Mouse (Mus musculus) midbrain, embryonic 14.5 days (tissue): ENCODE measurements at regions not wholly inside any gene's neighbourhood (a gene's known extent, or its start where the extent isn't known, plus 50 kb on each side); places are given as distances from the start of the nearest gene placed in this dataset.

Source experiments
- ATAC-seq: fragments of 200-750 bp; cut with Nextera tagmentation; 2 replicates; pipeline ENCODE4 v1.8.0; 2017; ENCODE audit warnings: moderate number of reproducible peaks, moderate library complexity; ENCODE audit not compliant: low FRiP score, low TSS enrichment
- DNase-seq: peaks from one replicate; pipeline ENCODE4 v3.0.0-alpha.2; 2015
- H3K27ac ChIP-seq: fragments of 300-500 bp; sonication (generic); replicated peaks from 2 replicates; pipeline ENCODE4 v1.5.1; 2014; ENCODE audit warnings: mild to moderate bottlenecking, low read depth, low read length, moderate library complexity
- H3K27me3 ChIP-seq: fragments of 300-500 bp; sonication (generic); 2 replicates; pipeline ENCODE4 v1.6.1; 2014; ENCODE audit warnings: low read length, control low read depth, mixed read lengths; ENCODE audit not compliant: control insufficient read depth, insufficient read depth
- H3K36me3 ChIP-seq: fragments of 300-500 bp; sonication (generic); 2 replicates; pipeline ENCODE4 v1.6.1; 2014; ENCODE audit warnings: low read length, control low read depth; ENCODE audit not compliant: control insufficient read depth, insufficient read depth
- H3K4me1 ChIP-seq: fragments of 300-500 bp; sonication (generic); 2 replicates; pipeline ENCODE4 v1.6.1; 2014; ENCODE audit warnings: mild to moderate bottlenecking, antibody characterized with exemption, low read length, control low read depth; ENCODE audit not compliant: control insufficient read depth, insufficient read depth
- H3K4me2 ChIP-seq: fragments of 300-500 bp; sonication (generic); 2 replicates; pipeline ENCODE4 v1.6.1; 2014; ENCODE audit warnings: mild to moderate bottlenecking, low read length, moderate library complexity
- H3K4me3 ChIP-seq: fragments of 300-500 bp; sonication (generic); replicated peaks from 2 replicates; pipeline ENCODE4 v1.5.1; 2014; ENCODE audit warnings: low read depth, low read length
- H3K9ac ChIP-seq: fragments of 300-500 bp; sonication (generic); replicated peaks from 2 replicates; pipeline ENCODE4 v1.6.1; 2014; ENCODE audit warnings: mild to moderate bottlenecking, low read length, moderate library complexity
- H3K9me3 ChIP-seq: fragments of 300-500 bp; sonication (generic); 2 replicates; pipeline ENCODE4 v1.6.1; 2016; ENCODE audit warnings: low read length, control low read depth, mixed read lengths; ENCODE audit not compliant: control insufficient read depth
- WGBS: fragments of 180-500 bp; shearing (Covaris S2); extraction: QIAGEN DNeasy Blood & Tissue Kit; methylation state at CpG from one replicate; pipeline ENCODE4 v1.1.7; 2014; 5-methylcytosine and 5-hydroxymethylcytosine counted together

DNA sequence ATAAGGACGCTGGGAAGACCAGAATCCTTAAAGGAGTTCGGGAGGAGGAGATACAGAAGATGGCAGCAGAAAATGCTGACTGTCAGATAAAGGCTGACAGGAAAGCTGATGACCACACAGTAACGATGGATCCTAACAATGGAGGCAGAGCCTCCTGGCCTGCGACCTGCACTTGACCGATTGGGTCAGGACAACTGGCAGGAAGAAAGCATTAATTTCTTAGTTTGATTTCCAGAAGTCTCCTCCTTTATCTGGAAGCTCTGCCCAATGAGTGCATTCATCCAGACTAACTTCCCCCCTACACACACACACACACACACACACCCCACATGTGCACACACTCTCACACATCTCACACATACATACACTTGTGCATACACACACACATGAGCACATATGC is 128.6 kb downstream of the Zfp706 start:
- 0 out of 2 replicates have a peak overlapping the region, but pooled peaks have one; percentile 8 for H3K4me2 ChIP-seq

DNA sequence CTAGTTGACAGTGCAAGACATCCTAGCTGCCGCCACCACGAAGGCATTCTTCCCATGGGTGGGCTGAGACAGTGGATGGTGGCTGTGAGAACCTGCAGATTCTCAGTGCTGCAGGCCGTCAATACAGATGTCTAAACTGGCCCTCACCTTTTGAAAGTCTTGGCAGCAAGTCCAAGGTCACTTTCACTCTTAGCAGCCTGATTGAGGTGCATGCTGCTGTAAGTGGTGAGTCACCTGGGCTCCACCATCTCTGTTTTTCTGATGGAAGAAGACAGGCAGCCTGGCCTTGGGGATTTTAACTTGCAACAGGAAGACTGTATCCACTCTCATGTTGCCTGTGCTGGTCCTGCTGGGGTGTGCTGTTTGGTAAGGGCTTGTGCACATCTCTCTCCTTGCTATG is 129.3 kb downstream of the Zfp706 start:
- H3K4me1 ChIP-seq, result peaks cover 24% of the 10 kb centered on the region
- H3K36me3 ChIP-seq, result no peaks in the 10 kb centered on the region
- no peaks in the 10 kb centered on the region for H3K9me3 ChIP-seq
- H3K9ac ChIP-seq, result no peak overlapping the region
- H3K4me3 ChIP-seq, result no peak overlapping the region
- no peak for ATAC-seq
- H3K4me2 ChIP-seq, result no peak overlapping the region
- WGBS, result 82% methylated on average over 3 of the region's 3 CpGs
- DNase-seq, result no peak
- no peaks in the 10 kb centered on the region for H3K27me3 ChIP-seq
- H3K27ac ChIP-seq, result peak overlapping the region; percentile 55; the same call in 1 of the 2 replicates

More for the DNA sequence above, 128.6 kb downstream of the Zfp706 start:
- no peak for ATAC-seq
- WGBS, result 25% methylated on average over 5 of the region's 5 CpGs
- H3K36me3 ChIP-seq, result no peaks in the 10 kb centered on the region
- H3K9me3 ChIP-seq, result no peaks in the 10 kb centered on the region
- DNase-seq, result no peak
- H3K4me1 ChIP-seq, result peaks cover 17% of the 10 kb centered on the region
- no peak overlapping the region for H3K4me3 ChIP-seq
- H3K27ac ChIP-seq, result peak overlapping the region; percentile 55; the same call in 1 of the 2 replicates
- H3K27me3 ChIP-seq, result no peaks in the 10 kb centered on the region
- H3K9ac ChIP-seq, result no peak overlapping the region

- Histone ChIP-seq H3K9me3 (no peaks in the 10 kb centered on the region), H3K4me1 (peaks cover 30% of the 10 kb centered on the region), H3K4me3 (no peak overlapping the region), H3K27ac (no peak overlapping the region), H3K9ac (no peak overlapping the region), H3K4me2 (no peak overlapping the region), H3K36me3 (no peaks in the 10 kb centered on the region), H3K27me3 (no peaks in the 10 kb centered on the region)
- ATAC-seq, result no peak
- 73% methylated on average over 7 of the region's 7 CpGs for WGBS
- DNase-seq, result no peak
These were observed 130.1 kb downstream of the Zfp706 start for GRCm38 (mm10) chr15:36877501-36877900.

DNA sequence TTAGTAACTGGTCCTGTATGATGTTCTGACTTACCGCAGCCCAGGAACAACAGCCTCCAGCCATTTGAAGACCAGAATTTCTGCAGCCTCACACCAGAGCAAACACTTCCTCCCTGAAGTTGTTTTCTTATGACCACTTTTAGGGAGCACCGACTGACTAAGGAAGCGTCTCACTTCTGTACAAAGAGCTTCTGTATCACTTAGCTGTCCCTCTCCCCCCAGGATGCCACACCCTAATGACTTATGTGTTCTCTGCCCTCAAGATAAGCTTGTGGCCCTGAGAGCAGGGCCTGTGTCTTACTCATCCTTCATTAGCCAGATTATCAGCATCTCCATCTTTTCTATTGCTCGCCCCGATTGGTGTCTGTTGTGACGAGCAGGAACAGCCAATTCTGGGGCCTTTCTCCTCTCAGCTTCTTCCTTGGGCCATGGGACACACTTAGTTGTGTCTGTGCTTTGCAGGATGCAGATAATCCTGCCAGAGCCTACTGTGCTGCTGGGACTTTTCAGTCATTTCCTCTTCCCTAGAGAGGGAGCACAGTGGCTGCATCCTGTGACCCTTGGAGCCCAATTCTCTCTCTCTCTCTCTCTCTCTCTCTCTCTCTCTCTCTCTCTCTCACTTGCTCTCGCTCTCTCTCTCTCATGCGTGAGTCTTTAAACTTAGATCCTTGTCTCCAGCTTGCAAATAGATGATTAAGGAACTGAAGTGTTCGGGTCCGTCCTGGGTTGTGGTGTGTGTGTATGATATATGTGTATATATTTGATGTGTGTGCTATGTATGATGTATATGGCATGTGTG is 131.4 kb downstream of the Zfp706 start:
- no peak overlapping the region for H3K4me3 ChIP-seq
- peaks cover 30% of the 10 kb centered on the region for H3K4me1 ChIP-seq
- ATAC-seq (no peak), DNase-seq (no peak)
- H3K9me3 ChIP-seq, result no peaks in the 10 kb centered on the region
- H3K9ac ChIP-seq, result no peak overlapping the region
- no peak overlapping the region for H3K27ac ChIP-seq
- 91% methylated on average over 10 of the region's 10 CpGs for WGBS
- no peak overlapping the region for H3K4me2 ChIP-seq
- no peaks in the 10 kb centered on the region for H3K36me3 ChIP-seq
- H3K27me3 ChIP-seq, result no peaks in the 10 kb centered on the region

DNA sequence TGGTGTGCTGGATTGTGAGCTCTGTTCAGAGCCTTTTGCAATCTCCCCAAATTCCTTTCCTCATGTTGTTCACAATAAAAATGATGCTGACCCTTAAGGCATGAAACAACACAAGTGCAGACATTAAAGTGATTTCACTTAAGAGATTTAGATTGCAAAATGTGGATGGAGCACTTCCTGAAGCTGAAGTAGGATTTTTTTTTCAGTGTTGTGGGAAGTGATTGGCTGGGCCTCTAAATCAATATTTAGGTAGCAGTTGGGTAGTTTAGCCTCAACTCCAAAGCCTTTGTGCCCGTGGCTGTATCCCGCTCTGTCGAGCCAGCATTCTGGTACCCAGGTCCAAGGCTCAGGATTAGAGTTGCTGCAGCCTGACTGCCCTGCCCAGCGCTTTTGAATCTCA is 133.0 kb downstream of the Zfp706 start:
- Histone ChIP-seq H3K9me3 (no peaks in the 10 kb centered on the region), H3K27me3 (no peaks in the 10 kb centered on the region), H3K4me2 (no peak overlapping the region), H3K4me3 (no peak overlapping the region), H3K27ac (peak overlapping the region; percentile 66), H3K36me3 (no peaks in the 10 kb centered on the region), H3K9ac (no peak overlapping the region; the same call in 1 of the 2 replicates), H3K4me1 (peaks cover 30% of the 10 kb centered on the region)
- 73% methylated on average over 4 of the region's 4 CpGs for WGBS
- ATAC-seq, result no peak
- DNase-seq, result no peak

- DNase-seq (no peak), ATAC-seq (peak; percentile 38)
- Histone ChIP-seq H3K27me3 (no peaks in the 10 kb centered on the region), H3K9me3 (no peaks in the 10 kb centered on the region), H3K4me1 (peaks cover 28% of the 10 kb centered on the region), H3K4me3 (no peak overlapping the region), H3K27ac (peak overlapping the region; percentile 66), H3K4me2 (0 out of 2 replicates have a peak overlapping the region, but pooled peaks have one; percentile 9), H3K9ac (no peak overlapping the region; the same call in 1 of the 2 replicates), H3K36me3 (no peaks in the 10 kb centered on the region)
- 2% methylated on average over 5 of the region's 5 CpGs for WGBS
These were observed 133.7 kb downstream of the Zfp706 start for GRCm38 (mm10) chr15:36873884-36874243.

GRCm38 (mm10) chr15:36873058-36873883 is 134.3 kb downstream of the Zfp706 start:
- WGBS, result 9% methylated on average over 10 of the region's 10 CpGs
- no peaks in the 10 kb centered on the region for H3K36me3 ChIP-seq
- DNase-seq (peak; percentile 86), ATAC-seq (peak; percentile 67)
- H3K27ac ChIP-seq, result peak overlapping the region; percentile 66
- no peak overlapping the region for H3K4me3 ChIP-seq
- peaks cover 23% of the 10 kb centered on the region for H3K4me1 ChIP-seq
- no peak overlapping the region for H3K9ac ChIP-seq
- H3K9me3 ChIP-seq, result no peaks in the 10 kb centered on the region
- 0 out of 2 replicates have a peak overlapping the region, but pooled peaks have one; percentile 12 for H3K4me2 ChIP-seq
- H3K27me3 ChIP-seq, result no peaks in the 10 kb centered on the region

- Histone ChIP-seq H3K9ac (no peak overlapping the region), H3K4me3 (no peak overlapping the region), H3K9me3 (no peaks in the 10 kb centered on the region), H3K27me3 (no peaks in the 10 kb centered on the region), H3K4me1 (peaks cover 21% of the 10 kb centered on the region), H3K36me3 (no peaks in the 10 kb centered on the region), H3K27ac (no peak overlapping the region), H3K4me2 (no peak overlapping the region)
- ATAC-seq (no peak), DNase-seq (no peak)
- WGBS, result 88% methylated on average over 2 of the region's 2 CpGs
These were observed 135.0 kb downstream of the Zfp706 start for GRCm38 (mm10) chr15:36872566-36872965.
